Mouse (Mus musculus) embryonic facial prominence, embryonic 10.5 days (tissue): ENCODE results near the gene Morc2b. TPM values are rescaled to one million over a fixed set of nuclear protein-coding genes. Genes with fewer than 3 reads are reported as not detected.
"Not testable (repeated sequence)": the region's sequence is repeated elsewhere in the genome, so short reads cannot be mapped to it uniquely, and the experiment has no call there.

Experiments used
- DNase-seq: peaks from one replicate; pipeline ENCODE4 v3.0.0-alpha.2; 2017; ENCODE audit warnings: low spot score
- H3K27ac ChIP-seq: fragments of 300-500 bp; sonication (generic); replicated peaks from 2 replicates; pipeline ENCODE4 v1.5.1; 2016; ENCODE audit warnings: mild to moderate bottlenecking
- H3K27me3 ChIP-seq: fragments of 300-500 bp; sonication (generic); replicated peaks from 2 replicates; pipeline ENCODE4 v1.6.1; 2016; ENCODE audit warnings: low read depth, mild to moderate bottlenecking; ENCODE audit not compliant: poor library complexity, severe bottlenecking
- H3K36me3 ChIP-seq: fragments of 300-500 bp; sonication (generic); replicated peaks from 2 replicates; pipeline ENCODE4 v1.6.1; 2016; ENCODE audit warnings: mild to moderate bottlenecking, moderate library complexity
- H3K4me1 ChIP-seq: fragments of 300-500 bp; sonication (generic); 2 replicates; pipeline ENCODE4 v1.6.1; 2016
- H3K4me3 ChIP-seq: fragments of 300-500 bp; sonication (generic); 2 replicates; pipeline ENCODE4 v1.5.1; 2016; ENCODE audit warnings: mild to moderate bottlenecking, moderate library complexity
- H3K9me3 ChIP-seq: fragments of 300-500 bp; sonication (generic); 2 replicates; pipeline ENCODE4 v1.6.1; 2016; ENCODE audit warnings: mild to moderate bottlenecking
- WGBS: fragments of 180-500 bp; shearing (Covaris S2); methylation state at CpG from one replicate; pipeline ENCODE4 v1.1.7; 2016; 5-methylcytosine and 5-hydroxymethylcytosine counted together
- polyA plus RNA-seq: library from polyadenylated mRNA; unstranded; fragments of >200 nt; fragmentation: Nextera tagmentation; extraction: Ambion mirVana; gene quantifications from 2 replicates; pipeline ENCODE4 v1.2.1, GENCODE M21; 2016

Morc2b gene
- 0.04 TPM in 1 of 2 replicates, not detected in the other for polyA plus RNA-seq

DNA sequence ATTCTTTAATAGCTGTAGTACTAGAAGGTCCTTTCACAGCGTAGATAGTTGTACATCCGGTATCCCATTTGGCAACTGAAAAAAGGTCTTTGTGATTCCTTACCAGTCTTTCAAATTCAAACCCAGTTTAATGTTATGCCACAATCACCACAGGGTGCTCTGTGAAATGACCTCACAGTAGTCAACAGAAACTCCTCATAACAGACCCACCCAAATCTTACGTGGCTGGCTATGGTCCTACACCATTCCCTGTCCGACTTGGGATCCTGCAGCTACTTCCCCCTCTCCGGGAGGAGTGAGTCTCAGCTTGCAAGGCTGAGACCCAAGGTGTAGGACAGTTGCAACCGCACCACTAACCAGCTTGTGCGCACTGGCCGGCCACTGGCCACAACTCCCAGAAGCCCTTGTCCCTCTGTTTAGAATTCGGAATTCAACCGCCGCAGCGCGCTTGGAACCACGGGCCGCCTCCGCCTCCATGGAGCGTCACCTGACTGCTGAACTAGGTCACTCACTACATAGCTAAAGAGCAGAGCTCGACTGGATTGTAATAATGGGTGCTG is at the start of gene Morc2b:
Morc2b (minus strand) TSS at position 423 of the 560 bp plus-strand sequence.
- H3K4me3 ChIP-seq = no peak within 1 kb of the TSS
- no peaks in the 10 kb centered on the region for H3K27me3 ChIP-seq
- WGBS = 77% methylated on average over 18 of the region's 18 CpGs
- 0 out of 2 replicates have a peak, but pooled peaks cover 5% of the 10 kb centered on the region for H3K9me3 ChIP-seq
- no peak within 1 kb of the TSS for H3K27ac ChIP-seq
- DNase-seq = no peak
- no peaks in the 10 kb centered on the region for H3K4me1 ChIP-seq
- no peaks in the 10 kb centered on the region for H3K36me3 ChIP-seq

DNA sequence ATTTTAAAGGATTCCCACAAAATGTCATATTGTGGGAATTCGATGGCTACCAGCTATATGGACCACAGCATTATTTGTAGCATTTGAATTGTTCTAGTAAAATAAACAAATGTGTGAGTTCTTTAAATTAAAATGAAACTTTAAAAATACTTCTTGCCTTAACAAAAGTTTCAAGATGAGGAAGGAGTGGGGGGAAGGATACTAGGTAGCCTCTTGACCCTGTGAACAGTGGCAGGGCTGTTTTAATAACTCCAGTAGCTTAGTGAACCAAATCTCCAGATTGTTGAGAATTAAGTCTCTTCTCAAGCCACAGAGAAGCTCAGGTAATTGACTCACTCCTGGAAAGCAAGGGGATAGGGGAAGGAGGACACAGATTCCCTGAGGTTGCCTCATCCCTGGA is 28.7 kb upstream of the Morc2b start, which contains the start of gene Olfr55:
Olfr55 (plus strand) TSS at position 301 of the 400 bp plus-strand sequence.
- not testable (repeated sequence) for DNase-seq, H3K9me3 ChIP-seq, H3K36me3 ChIP-seq, H3K27me3 ChIP-seq, H3K4me1 ChIP-seq, H3K27ac ChIP-seq, H3K4me3 ChIP-seq
- 79% methylated on average over 1 of the region's 1 CpGs for WGBS

DNA sequence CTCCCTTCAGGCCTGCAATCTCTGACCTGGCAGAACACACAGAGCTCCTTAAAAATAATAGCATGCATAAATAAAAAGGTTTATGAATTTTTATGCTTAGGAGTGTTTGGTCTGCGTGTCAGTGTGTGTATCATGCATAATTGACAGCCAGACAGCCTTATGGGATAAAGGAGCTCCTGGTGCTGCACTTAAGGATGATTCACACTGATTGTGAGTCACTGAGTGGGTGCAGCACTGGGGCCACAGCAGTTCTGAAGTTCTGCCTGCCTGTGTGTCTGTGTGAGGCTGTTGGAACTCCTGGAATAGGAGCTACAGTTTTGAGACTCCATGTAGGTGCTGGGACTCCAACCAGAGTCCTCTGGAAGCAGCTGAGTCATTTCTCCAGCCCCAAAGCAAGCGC is 13.2 kb downstream of the Morc2b start:
- Histone ChIP-seq H3K36me3 (no peaks in the 10 kb centered on the region), H3K27me3 (no peaks in the 10 kb centered on the region), H3K9me3 (peaks cover 5% of the 10 kb centered on the region; the same call in 1 of the 2 replicates), H3K27ac (no peak overlapping the region), H3K4me3 (no peak overlapping the region), H3K4me1 (no peaks in the 10 kb centered on the region)
- 69% methylated on average over 2 of the region's 2 CpGs for WGBS
- DNase-seq = no peak

DNA sequence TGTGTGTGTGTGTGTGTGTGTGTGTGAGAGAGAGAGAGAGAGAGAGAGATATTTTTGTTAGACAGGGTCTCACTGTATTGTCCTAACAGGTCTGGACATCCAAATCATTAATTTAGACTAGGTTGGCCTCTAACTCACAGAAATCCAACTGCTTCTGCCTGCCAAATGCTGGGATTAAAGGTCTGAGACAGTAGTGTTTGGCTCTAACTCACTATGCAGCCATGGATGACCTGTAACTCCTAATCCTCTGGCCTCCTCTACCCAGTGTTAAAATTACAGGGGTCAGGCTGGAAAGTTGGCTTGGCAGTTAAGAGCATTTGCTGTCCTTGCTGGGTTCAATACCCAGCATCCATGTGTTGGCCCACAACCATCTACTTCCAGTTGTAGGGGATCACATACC is 14.9 kb downstream of the Morc2b start:
- no peaks in the 10 kb centered on the region for H3K4me1 ChIP-seq
- no peaks in the 10 kb centered on the region for H3K27me3 ChIP-seq
- H3K36me3 ChIP-seq = no peaks in the 10 kb centered on the region
- peaks cover 5% of the 10 kb centered on the region; the same call in 1 of the 2 replicates for H3K9me3 ChIP-seq
- DNase-seq = no peak
- no peak overlapping the region for H3K4me3 ChIP-seq
- H3K27ac ChIP-seq = no peak overlapping the region

DNA sequence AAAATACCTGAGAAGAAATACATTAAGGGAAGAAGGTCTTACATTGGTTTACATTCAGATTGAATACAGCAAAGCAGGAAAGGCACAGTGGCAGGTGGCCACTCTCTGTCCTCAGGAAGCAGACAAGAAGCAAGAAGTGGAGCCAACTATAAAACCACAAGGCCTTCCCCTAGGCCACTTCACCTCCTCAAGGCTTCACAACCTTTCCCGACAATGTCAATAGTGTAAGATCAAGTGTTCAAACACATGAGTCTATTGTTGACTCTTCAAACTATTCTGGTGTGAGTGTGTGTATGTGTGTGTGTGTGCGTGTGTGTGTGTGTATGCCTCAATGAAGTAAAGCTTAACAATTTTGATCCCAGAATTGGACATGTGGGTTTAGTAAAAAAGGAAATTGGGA is 42.1 kb downstream of the Morc2b start:
- no peak overlapping the region for H3K4me3 ChIP-seq
- WGBS = 83% methylated on average over 2 of the region's 2 CpGs
- no peaks in the 10 kb centered on the region for H3K36me3 ChIP-seq
- no peak overlapping the region for H3K27ac ChIP-seq
- peaks cover 8% of the 10 kb centered on the region for H3K4me1 ChIP-seq
- H3K27me3 ChIP-seq = no peaks in the 10 kb centered on the region
- H3K9me3 ChIP-seq = no peaks in the 10 kb centered on the region
- no peak for DNase-seq

DNA sequence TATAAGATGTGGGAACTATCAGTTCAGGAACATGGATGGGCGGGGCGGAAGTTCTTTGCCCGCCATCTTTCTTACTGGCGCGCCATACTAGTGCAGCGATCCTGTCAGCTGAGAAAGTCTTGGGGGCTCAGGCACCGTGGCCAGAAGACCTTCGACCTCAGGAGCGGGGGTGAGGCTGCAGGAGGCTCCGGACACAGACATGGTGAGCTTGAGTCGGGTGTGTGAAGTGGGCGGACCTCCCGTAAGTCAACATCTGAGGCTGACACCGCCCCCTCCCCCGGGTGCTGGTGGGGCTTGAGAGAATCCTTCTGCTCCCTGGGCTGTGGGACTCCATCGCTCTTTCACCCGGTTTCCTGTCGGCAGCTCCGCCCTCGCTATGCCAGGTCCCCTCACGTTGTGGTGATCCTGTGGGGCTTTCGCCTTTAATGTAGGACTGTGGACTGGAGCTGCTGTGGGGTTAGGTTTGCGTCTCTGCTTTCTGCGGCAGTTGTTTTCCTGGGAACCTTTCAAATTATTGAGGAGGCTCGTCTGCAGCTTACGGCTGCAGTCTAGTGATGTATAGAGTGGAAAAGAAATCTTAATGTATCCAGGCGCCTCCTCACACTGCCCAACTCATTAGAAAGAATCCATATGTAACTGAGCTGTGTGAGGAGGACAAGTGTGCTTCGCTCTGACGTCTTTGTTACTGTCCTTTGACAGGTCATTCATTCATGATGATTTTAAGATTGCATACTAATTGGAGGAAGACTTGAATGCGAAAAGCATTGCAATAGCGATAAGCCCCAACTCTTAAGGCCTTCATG is 46.9 kb downstream of the Morc2b start:
- no peaks in the 10 kb centered on the region for H3K36me3 ChIP-seq
- H3K4me3 ChIP-seq = peak overlapping the region; percentile 70
- 4% methylated on average over 31 of the region's 31 CpGs for WGBS

DNA sequence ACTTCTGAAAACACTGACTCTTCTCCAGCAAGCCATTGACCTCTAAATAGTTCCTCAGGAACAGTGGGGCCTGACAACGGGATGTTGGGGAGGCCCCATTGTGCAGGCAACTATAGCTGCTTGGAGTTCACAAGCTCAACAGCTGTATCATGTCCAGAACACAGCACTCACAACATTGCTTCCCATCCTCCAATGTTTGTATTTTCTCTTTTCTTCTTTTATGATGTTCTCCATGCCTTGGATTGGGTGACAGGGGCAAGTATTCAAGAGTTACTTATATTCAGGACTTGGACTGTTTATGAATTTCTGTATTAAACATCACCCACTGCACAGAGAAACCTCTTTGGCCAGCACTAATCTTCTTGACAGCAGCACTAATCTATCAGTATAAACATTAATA is 47.9 kb downstream of the Morc2b start:
- no peak overlapping the region for H3K4me3 ChIP-seq
- no peak overlapping the region for H3K27ac ChIP-seq

More for the DNA sequence above, 46.9 kb downstream of the Morc2b start:
- DNase-seq = peak; percentile 78
- H3K4me1 ChIP-seq = peaks cover 14% of the 10 kb centered on the region
- H3K27ac ChIP-seq = peak overlapping the region; percentile 88
- H3K27me3 ChIP-seq = no peaks in the 10 kb centered on the region
- H3K9me3 ChIP-seq = no peaks in the 10 kb centered on the region

DNA sequence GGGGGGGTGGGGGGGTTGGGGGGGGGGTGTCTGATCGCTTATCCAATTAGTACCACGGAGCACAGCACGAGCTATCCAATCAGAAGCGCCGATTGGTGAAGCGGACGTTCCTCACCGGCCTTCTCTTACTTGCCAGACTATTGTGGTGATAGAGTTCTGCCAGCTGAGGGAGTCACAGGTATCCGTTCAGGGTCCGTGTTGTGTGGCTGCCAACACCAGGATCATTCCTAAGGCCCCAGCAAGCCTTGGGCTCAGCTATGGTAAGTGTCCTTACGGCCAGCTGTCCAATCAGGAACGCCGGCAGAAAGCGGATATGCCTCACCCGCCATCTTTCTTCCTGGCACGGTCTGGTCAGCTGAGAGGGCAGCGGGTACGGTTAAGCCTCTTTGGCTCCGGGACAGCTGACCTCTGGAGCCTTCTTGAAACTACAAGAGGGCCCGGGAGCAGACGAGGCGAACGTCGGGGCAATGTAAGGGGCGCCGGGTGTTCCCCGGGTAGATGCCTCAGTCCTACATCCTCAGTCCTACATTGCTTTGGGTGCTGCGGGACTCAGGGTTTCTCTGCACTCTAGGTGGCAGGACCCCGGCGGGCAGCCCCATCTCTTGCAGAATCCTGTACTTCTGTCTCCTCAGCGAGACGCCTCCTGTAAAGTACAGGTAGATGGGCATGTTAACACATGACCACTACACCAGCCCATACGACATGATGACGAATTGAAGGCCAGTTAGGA is 50.1 kb downstream of the Morc2b start, which contains the start of gene Zfp563:
Zfp563 (plus strand) TSS at position 91 of the 730 bp plus-strand sequence.
- H3K9me3 ChIP-seq = no peaks in the 10 kb centered on the region
- H3K36me3 ChIP-seq = no peaks in the 10 kb centered on the region
- H3K4me3 ChIP-seq = peak within 1 kb of the TSS; percentile 69
- peak; percentile 91 for DNase-seq
- H3K4me1 ChIP-seq = peaks cover 14% of the 10 kb centered on the region
- H3K27me3 ChIP-seq = no peaks in the 10 kb centered on the region
- peak within 1 kb of the TSS; percentile 90 for H3K27ac ChIP-seq
- WGBS = 5% methylated on average over 34 of the region's 34 CpGs

More for the DNA sequence above, 47.9 kb downstream of the Morc2b start:
- peaks cover 14% of the 10 kb centered on the region for H3K4me1 ChIP-seq
- DNase-seq = no peak
- WGBS = 87% methylated on average over 1 of the region's 1 CpGs
- H3K36me3 ChIP-seq = no peaks in the 10 kb centered on the region
- H3K27me3 ChIP-seq = no peaks in the 10 kb centered on the region
- no peaks in the 10 kb centered on the region for H3K9me3 ChIP-seq

DNA sequence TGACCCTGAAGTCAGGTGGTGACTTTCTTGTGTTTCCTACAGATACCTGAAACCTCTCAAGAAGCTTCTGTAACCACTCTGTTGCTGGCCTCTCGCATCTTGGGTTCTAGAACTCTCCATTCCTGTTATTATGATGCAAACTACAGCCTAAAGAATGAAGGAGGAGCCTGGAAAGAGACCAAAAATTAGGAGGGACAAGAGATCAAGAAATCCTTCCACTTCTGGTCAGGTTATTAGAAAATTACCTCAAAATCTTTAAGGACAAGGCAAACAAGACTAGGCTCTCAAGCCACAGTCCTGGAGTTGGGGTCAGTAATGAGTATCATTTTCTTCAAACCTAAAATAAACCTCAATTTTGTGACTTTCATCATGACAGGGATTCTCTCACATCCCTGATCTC is 71.5 kb downstream of the Morc2b start, which contains the start of gene 4921501E09Rik:
4921501E09Rik (minus strand) TSS at position 101 of the 400 bp plus-strand sequence.
- Histone ChIP-seq H3K27me3 (no peaks in the 10 kb centered on the region), H3K36me3 (no peaks in the 10 kb centered on the region), H3K4me1 (no peaks in the 10 kb centered on the region), H3K27ac (no peak within 1 kb of the TSS), H3K9me3 (no peaks in the 10 kb centered on the region), H3K4me3 (no peak within 1 kb of the TSS)
- DNase-seq = no peak
- WGBS = 55% methylated on average over 1 of the region's 1 CpGs

Other genes starting within 250 kb of the Morc2b start
- gene Zfp870, start 248.0 kb downstream of the Morc2b start, polyA plus RNA-seq = 7.1 and 8.7 TPM in 2 replicates
- not detected in 2 replicates for gene Cyp4f14, start 222.3 kb downstream of the Morc2b start, polyA plus RNA-seq
- 2.1 and 3.3 TPM in 2 replicates for gene Cyp4f13, start 192.3 kb downstream of the Morc2b start, polyA plus RNA-seq
- 12.0 and 15.1 TPM in 2 replicates for gene Zfp472, start 173.9 kb downstream of the Morc2b start, polyA plus RNA-seq
- 13.1 and 13.3 TPM in 2 replicates for gene Zfp952, start 146.6 kb downstream of the Morc2b start, polyA plus RNA-seq
- gene Zfp763, start 106.3 kb downstream of the Morc2b start, polyA plus RNA-seq = 15.3 and 18.4 TPM in 2 replicates
- gene 4921501E09Rik, start 71.6 kb downstream of the Morc2b start, polyA plus RNA-seq = not detected in 2 replicates
- 7.3 and 7.5 TPM in 2 replicates for gene Zfp563, start 50.4 kb downstream of the Morc2b start, polyA plus RNA-seq
- not detected in 2 replicates for gene Olfr55, start 28.8 kb upstream of the Morc2b start, polyA plus RNA-seq
- not detected in 2 replicates for gene Olfr239, start 51.6 kb upstream of the Morc2b start, polyA plus RNA-seq
- not detected in 2 replicates for gene Olfr1564, start 82.0 kb upstream of the Morc2b start, polyA plus RNA-seq
- gene Zfp955a, start 115.5 kb upstream of the Morc2b start, polyA plus RNA-seq = 18.4 and 18.5 TPM in 2 replicates
- gene Olfr63, start 125.0 kb upstream of the Morc2b start, polyA plus RNA-seq = 0.05 and 0.06 TPM in 2 replicates
- 10.2 and 11.6 TPM in 2 replicates for gene Zfp955b, start 149.9 kb upstream of the Morc2b start, polyA plus RNA-seq
- 10.8 and 11.1 TPM in 2 replicates for gene Zfp81, start 219.2 kb upstream of the Morc2b start, polyA plus RNA-seq